In the genomic region with DNA sequence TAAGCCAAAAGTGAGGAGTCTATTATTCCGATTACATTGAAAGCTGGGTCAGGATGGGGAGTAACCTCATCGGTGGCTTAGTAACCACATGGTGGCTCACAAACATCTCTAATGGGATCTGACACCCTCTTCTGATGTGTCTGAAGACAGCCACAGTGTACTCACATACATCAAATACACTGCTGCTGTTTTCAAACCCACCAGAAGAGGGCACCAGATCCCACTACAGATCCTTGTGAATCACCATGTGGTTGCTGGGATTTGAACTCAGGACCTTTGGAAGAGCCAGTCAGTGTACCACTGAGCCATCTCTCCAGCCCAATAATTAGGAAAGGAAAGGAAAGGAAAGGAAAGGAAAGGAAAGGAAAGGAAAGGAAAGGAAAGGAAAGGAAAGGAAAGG, we compare ENCODE assay signal across 9 mouse cellular contexts. TPM values are rescaled to one million over a fixed set of nuclear protein-coding genes. Genes with fewer than 3 reads are reported as not detected.
DNase-seq lines count a peak whose midpoint lies in the region; ATAC-seq and TF ChIP-seq lines count a peak whose summit lies in the region.
"Had no signal": no experiment of that assay in that cellular context is flagged by ENCODE, and none has a peak within 500 bp of the region (broad histone marks: within the 10 kb centered on the region; RNA-seq: fewer than 3 reads in every experiment).

No protein-coding gene starts in this region.

- no peak overlapping the region for H3K4me3 ChIP-seq in hindbrain, postnatal 0 days (ENCODE audit: low read length)
- no peak overlapping the region for H3K4me3 ChIP-seq in hindbrain, embryonic 16.5 days (ENCODE audit: low read length)
- H3K4me3 ChIP-seq in lung, postnatal 0 days (ENCODE audit: low read depth, low read length), result no peak overlapping the region
- H3K4me3 ChIP-seq in hindbrain, embryonic 10.5 days, result no peak overlapping the region
- H3K4me3 ChIP-seq: hindbrain, embryonic 15.5 days had no signal

- DNase-seq in hindbrain, postnatal 0 days (ENCODE audit: low spot score), result no peak
- DNase-seq in B cell, adult 2 months, result peak; percentile 74 to 75
- DNase-seq in R1 (ENCODE audit: low read depth, low spot score), result peak; percentile 72
- DNase-seq in lung, postnatal 0 days (ENCODE audit: low spot score), result no peak
- peak; percentile 11 to 33 for DNase-seq in thymus, postnatal 10 days (ENCODE audit: low spot score in 2 of 2)
- DNase-seq in hindbrain, embryonic 10.5 days (ENCODE audit: low spot score), result no peak
- DNase-seq in urinary bladder, adult 2 months (ENCODE audit: low spot score), result no peak

- no peaks in the 10 kb centered on the region for H3K36me3 ChIP-seq in hindbrain, postnatal 0 days (ENCODE audit: insufficient read depth, low read length)
- H3K36me3 ChIP-seq in hindbrain, embryonic 16.5 days (ENCODE audit: control insufficient read depth, insufficient read depth, low read length), result no peaks in the 10 kb centered on the region
- H3K36me3 ChIP-seq in lung, postnatal 0 days (ENCODE audit: insufficient read depth, low read length), result no peaks in the 10 kb centered on the region
- H3K36me3 ChIP-seq in hindbrain, embryonic 10.5 days, result peaks cover 24% of the 10 kb centered on the region
- H3K36me3 ChIP-seq: hindbrain, embryonic 15.5 days had no signal

- no peaks in the 10 kb centered on the region for H3K4me1 ChIP-seq in hindbrain, postnatal 0 days (ENCODE audit: insufficient read depth, low read length)
- H3K4me1 ChIP-seq in hindbrain, embryonic 16.5 days (ENCODE audit: control insufficient read depth, insufficient read depth, low read depth, low read length), result peaks cover 5% of the 10 kb centered on the region
- no peaks in the 10 kb centered on the region for H3K4me1 ChIP-seq in lung, postnatal 0 days (ENCODE audit: insufficient read depth, low read depth, low read length)
- no peaks in the 10 kb centered on the region for H3K4me1 ChIP-seq in hindbrain, embryonic 10.5 days (replicated peaks)

- ATAC-seq in hindbrain, postnatal 0 days, result no peak
- ATAC-seq in hindbrain, embryonic 16.5 days, result no peak
- no peak for ATAC-seq in lung, postnatal 0 days

- no peak overlapping the region for H3K27ac ChIP-seq in hindbrain, postnatal 0 days
- H3K27ac ChIP-seq in hindbrain, embryonic 16.5 days (ENCODE audit: low read depth, low read length), result no peak overlapping the region
- no peak overlapping the region for H3K27ac ChIP-seq in lung, postnatal 0 days (ENCODE audit: low read length)
- H3K27ac ChIP-seq in hindbrain, embryonic 10.5 days, result no peak overlapping the region
- H3K27ac ChIP-seq: hindbrain, embryonic 15.5 days had no signal

- no peak overlapping the region for H3K9ac ChIP-seq in hindbrain, postnatal 0 days (replicated peaks; ENCODE audit: low read length)
- no peak overlapping the region for H3K9ac ChIP-seq in hindbrain, embryonic 16.5 days (ENCODE audit: low read depth, low read length)
- no peak overlapping the region for H3K9ac ChIP-seq in lung, postnatal 0 days (replicated peaks; ENCODE audit: low read depth)
- H3K9ac ChIP-seq: hindbrain, embryonic 15.5 days had no signal

- no peak overlapping the region for H3K4me2 ChIP-seq in hindbrain, postnatal 0 days (ENCODE audit: low read depth, low read length)
- H3K4me2 ChIP-seq in hindbrain, embryonic 16.5 days (ENCODE audit: low read length), result no peak overlapping the region
- H3K4me2 ChIP-seq in lung, postnatal 0 days (replicated peaks; ENCODE audit: low read depth, low read length), result no peak overlapping the region
- H3K4me2 ChIP-seq: hindbrain, embryonic 15.5 days had no signal

- TF ChIP-seq EP300 in lung, postnatal 0 days (IDR thresholded peaks at IDR 0.05), result no peak

- H3K27me3 ChIP-seq in hindbrain, postnatal 0 days (ENCODE audit: insufficient read depth, low read length), result no peaks in the 10 kb centered on the region
- no peaks in the 10 kb centered on the region for H3K27me3 ChIP-seq in hindbrain, embryonic 16.5 days (replicated peaks; ENCODE audit: control insufficient read depth, insufficient read depth, low read length)
- no peaks in the 10 kb centered on the region for H3K27me3 ChIP-seq in lung, postnatal 0 days (replicated peaks; ENCODE audit: insufficient read depth, low read length)
- no peaks in the 10 kb centered on the region for H3K27me3 ChIP-seq in hindbrain, embryonic 10.5 days (ENCODE audit: insufficient read depth, poor library complexity, severe bottlenecking)
- H3K27me3 ChIP-seq: hindbrain, embryonic 15.5 days had no signal

- TF ChIP-seq CTCF in hindbrain, postnatal 0 days (IDR thresholded peaks at IDR 0.05; ENCODE audit: low read depth), result peak; percentile 35
- TF ChIP-seq CTCF in lung, postnatal 0 days (IDR thresholded peaks at IDR 0.05), result peak; percentile 61

- no peaks in the 10 kb centered on the region for H3K9me3 ChIP-seq in hindbrain, postnatal 0 days (ENCODE audit: low read length)
- no peaks in the 10 kb centered on the region for H3K9me3 ChIP-seq in hindbrain, embryonic 16.5 days (ENCODE audit: control insufficient read depth, low read length)
- H3K9me3 ChIP-seq in lung, postnatal 0 days (ENCODE audit: low read length), result no peaks in the 10 kb centered on the region
- H3K9me3 ChIP-seq in hindbrain, embryonic 10.5 days, result peaks cover 11% of the 10 kb centered on the region; the same call in 1 of the 2 replicates
- H3K9me3 ChIP-seq: hindbrain, embryonic 15.5 days had no signal

- 90% methylated on average over 2 of the region's 2 CpGs for WGBS in hindbrain, postnatal 0 days
- WGBS in hindbrain, embryonic 16.5 days, result 100% methylated on average over 2 of the region's 2 CpGs
- 85% methylated on average over 2 of the region's 2 CpGs for WGBS in lung, postnatal 0 days
- 90% methylated on average over 2 of the region's 2 CpGs for WGBS in hindbrain, embryonic 10.5 days

RNA-seq across cellular contexts. Expression of gene Atrx, which starts 7.8 kb away (rescaled TPM):
- total RNA-seq in hindbrain, postnatal 0 days (2014; rRNA removed), result 221 and 295 TPM in 2 replicates
- 205 and 209 TPM in 2 replicates for polyA plus RNA-seq in hindbrain, postnatal 0 days (2015; fragmentation: Nextera tagmentation; extraction: Ambion mirVana)
- polyA plus RNA-seq in hindbrain, embryonic 16.5 days (2015; fragmentation: Nextera tagmentation; extraction: Ambion mirVana), result 208 and 232 TPM in 2 replicates
- 123 and 147 TPM in 2 replicates for polyA plus RNA-seq in lung, postnatal 0 days (2015; fragmentation: Nextera tagmentation; extraction: Ambion mirVana)
- 127 and 163 TPM in 2 replicates for polyA plus RNA-seq in hindbrain, embryonic 10.5 days (2016; fragmentation: Nextera tagmentation; extraction: Ambion mirVana)
- 34.8 and 42.2 TPM in 2 replicates for polyA plus RNA-seq in urinary bladder, adult 2 months (2012; rRNA removed)

Comparison
In these comparisons a context has a peak if more than half of its experiments do, and no peak if none do; other contexts are left out.
1. DNase-seq: peak in B cell, adult 2 months (2 of 2), R1 (single experiment) and thymus, postnatal 10 days (2 of 2); none in hindbrain, postnatal 0 days (single experiment), lung, postnatal 0 days (single experiment), hindbrain, embryonic 10.5 days (single experiment) and urinary bladder, adult 2 months (single experiment).